Mouse (Mus musculus) cerebellum, adult 9-11 months (tissue): Measurements from ENCODE around the gene Slc16a13.

Experiments used
- DNase-seq: peaks from one replicate; pipeline ENCODE4 v3.0.0; 2022

The Slc16a13 gene

DNA sequence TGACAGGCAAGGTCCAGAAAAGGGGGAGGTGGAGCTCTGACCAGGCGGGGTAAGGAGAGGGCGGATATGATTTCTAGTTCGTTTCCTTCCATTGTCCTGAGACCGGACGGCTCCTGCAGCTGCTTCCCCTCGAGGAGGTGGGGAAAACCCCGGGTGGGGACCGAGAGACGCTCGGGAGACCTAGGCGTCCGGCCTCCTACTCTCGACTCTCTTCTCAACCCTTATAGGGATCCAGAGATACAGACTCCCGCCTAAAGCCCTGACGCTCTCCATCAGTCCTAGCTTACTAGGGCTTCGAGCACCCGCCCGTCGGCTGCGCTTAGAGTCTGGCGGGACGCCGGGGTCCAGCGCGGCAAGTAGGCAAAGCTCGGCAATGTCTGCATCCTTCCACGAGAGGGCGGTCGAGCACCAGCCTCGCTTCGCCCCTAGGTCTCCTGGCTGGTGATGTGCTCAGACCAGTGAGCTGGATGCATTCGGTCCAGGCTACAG is 9.4 kb upstream of the Slc16a13 start:
- peak; percentile 83 for DNase-seq

DNA sequence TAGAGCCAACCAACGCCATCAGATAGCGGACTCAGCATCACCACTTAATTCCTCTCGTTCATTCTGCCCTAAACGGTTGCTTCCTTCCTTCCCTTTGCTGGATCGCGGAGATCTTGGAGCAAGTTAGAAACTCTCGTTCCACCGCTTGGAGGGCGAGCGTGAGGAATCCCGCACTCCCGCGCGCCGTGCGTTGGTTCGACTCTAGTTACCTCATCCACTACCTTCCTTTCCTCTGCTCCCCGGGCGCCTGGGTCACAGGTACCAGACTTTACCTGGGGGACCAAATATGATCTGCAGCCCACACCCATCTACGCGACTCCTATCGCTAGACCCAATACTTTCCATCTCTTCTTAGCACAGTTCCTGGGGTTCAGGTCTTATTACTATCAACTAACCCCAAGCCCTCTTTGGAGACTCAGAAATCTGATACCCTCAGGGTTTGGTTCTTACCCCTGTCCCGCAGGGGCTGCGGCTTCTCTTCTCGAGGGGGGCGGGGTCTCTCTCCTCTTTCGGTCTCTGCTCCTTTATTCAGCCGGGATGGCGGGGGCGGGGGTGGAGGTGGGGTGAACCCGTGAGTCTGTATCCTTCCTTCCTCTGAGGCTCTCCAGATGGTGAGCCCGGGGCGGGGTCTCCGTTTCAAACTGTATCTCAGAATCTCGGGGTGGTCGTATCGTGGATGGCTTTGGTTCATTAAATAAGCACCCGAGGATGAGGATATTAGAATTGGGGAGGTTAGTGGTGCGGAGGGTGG is 8.6 kb upstream of the Slc16a13 start, which contains the start of gene Bcl6b:
Gene Bcl6b (minus strand): TSS at position 539 of the 751 bp plus-strand sequence.
- DNase-seq, result peak; percentile 54

DNA sequence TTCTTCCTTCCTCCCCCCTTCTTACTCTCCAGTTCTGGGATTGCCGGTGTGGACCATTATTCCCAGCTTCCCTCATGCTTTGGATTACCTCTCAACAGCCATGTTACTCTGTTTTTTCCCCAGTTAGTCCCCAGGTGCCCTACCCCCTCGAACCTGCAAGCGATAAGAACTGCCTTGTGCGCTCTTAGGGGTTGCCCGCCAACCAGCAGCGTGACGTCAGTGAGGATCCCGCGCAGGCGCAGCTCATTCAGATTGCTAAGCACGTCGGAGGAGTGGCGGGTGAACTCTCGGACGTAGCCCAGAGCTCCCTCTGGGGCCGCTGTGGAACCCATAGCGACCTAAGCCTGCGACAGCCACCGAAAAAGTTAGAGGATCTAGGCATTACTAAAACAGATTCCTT is 8.0 kb upstream of the Slc16a13 start:
- DNase-seq, result peak; percentile 88

DNA sequence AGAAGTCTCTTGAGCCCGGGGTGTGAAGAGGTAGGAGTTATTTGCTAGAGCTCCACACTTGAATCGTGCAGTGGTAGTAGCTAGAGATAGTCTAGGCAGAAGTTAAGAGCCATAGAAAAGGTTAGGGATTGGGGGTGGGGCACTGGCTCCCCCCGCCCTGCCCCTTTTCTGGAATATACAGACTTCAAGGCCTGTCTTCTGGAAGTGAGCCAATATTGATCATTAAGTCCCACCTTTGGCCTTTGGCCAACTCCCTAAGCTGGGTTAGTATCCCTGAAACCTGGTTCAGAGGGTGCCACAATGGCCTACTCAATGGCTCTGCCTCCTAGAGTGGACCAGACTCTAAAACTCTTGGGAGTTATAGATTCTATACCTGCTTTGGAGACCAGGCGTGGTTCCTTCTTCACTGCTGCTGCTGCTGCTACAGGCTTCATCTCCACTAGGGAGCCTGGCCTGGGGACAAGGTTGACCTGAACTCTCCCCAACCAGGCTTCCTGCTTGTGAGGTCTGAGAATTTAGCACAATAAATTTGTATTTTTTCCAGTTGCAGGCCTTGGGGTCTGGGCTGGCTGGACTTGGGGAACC is 6.9 kb upstream of the Slc16a13 start:
- peak; percentile 56 for DNase-seq

DNA sequence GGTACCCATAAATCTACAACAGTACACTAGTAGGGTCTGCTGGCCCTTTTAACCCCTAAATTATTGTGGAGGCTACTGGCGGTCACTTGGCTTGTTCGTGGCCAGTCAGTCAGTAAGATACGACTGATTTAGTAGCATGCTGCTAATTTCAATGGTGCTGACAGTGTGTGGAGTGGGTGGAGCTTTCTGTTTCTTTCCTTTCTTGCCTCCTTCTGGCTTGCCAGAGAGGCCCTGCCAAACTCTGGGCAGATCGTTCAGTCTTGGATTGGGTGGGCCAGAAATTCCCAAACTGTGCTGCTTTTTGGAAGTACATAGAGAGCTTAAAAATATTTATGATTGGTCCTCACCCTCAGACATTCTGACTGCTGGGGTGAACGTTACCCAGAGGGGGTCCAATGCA is 6.3 kb upstream of the Slc16a13 start:
- DNase-seq, result peak; percentile 41

DNA sequence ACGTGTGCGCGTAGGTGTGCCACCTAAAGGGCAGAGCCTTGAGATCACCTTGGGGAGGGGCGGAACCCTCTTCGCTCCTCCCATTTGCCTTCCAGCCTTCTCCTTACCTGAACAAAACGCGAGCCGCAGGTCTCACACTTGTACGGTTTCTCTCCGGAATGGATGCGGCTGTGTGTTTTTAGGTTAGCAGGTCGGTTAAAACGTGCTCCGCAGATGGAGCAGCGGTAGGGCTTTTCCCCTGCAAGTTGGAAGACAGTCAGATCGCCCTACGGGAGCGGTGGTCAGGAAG is 5.7 kb upstream of the Slc16a13 start:
- DNase-seq, result peak; percentile 51

DNA sequence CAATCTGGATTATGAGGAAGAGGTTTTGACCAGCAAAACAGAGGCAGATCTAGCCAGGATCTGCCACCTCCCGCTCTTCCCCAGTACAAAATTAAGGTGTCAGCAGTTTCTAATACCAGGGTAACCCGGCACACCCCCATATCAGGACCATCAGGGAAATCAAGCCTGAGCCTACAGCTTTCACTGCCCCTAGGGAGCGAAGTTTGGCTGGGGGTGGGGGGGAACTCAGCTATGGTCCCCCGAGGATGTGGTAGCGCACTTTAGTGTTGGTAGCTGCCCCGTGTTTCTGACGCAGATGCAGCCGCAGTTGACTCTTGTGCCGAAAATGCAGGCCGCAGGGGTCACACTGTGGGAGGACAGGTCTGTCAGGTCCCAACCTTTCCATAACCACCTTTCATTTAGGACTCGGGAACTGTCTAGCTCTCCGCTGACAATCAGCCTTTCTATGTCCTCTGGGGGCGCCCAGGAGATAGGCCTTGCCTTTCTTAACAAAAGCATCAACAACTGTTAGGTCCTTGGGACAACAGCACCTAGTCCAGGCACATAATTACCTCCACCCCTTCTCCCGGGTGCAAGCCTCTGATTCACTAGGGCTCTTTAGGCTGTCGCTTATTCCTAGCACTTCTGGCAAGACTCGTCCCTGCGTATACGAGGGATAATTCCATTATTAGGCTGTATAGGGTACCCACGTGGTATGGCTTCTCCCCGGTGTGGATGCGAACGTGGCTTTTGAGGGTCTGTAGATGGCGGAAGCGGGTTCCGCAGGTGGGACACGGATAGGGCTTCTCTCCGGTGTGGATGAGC is 5.1 kb upstream of the Slc16a13 start:
- DNase-seq, result peak; percentile 52

DNA sequence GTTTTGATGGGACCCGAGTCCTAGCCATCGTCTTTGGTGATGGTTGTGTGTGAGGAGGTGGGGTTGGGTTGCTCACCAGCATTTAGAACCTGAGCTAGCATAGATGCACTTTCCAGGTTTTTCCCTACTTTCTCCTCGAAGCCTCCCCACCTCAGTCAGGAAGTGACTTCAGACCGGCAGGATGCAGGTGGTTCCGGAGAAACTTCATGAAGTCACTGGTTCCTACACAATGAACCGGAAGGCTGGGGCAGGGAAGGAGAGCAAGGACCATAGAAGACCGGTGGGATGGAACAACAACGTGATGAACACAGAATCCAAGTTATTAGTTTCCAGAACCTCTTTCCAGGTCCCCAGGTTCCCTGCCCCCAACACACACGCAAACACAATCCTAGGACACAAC is 2.9 kb upstream of the Slc16a13 start:
- no peak for DNase-seq

DNA sequence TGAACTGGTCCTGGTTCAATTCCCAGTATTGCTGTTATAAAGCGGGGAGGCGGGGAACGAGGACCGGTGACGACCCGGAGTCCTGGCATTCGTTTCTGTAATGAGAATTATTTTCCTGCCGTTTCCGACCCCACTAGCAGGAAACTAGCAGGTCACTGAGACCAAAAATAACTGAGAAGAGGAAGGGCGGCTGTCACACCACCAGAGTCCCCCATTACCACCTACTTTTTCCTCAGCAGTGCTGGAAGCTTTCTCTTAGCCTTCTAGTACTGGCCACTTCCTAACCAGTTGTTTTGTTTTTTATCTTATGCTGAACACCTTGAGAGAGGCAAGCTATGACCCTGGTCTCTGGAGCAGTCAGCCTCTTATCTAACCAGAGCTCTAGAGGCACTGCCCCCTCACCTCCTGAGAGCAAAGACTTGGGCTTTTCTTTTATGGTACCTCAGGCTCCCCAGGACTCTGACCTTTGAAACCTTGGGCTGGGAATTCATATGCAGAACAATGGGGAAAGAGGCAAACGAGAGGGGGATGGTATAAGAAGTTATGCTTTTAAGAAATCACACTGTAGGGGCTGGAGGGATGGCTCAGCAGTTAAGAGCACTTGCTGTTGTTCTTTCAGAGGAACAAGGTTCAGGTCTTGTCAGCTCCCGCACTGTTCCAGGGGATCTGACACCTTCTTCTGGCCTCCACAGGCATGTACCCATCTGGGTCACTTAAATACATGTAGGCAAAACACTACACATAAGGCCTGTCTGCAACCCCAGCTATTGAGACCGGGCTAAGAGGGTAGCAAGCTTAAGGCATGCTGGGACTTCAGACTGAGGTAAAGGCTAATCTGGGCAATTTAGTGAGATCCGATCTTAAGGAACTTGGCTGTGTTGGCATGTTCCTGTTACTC is 988 bp upstream of the Slc16a13 start:
- peak; percentile 60 for DNase-seq

DNA sequence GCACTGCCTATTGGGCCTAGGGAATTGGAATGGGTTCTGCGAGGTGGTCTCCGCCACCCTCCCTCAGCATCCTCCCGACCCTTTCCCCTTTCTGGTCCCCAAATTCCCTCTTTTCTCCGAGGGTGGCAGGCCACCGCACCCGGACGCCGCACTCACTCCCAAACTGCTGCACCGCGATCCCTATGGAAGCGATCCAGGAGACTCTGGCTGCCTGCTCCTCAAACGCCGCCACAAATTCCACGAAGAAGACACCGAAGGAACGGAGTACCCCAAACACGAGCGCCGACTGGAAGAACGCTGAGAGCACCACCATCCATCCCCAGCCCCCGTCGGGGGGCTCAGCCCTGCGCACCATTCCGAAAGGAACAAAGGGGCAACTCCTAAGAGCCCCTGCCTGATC is 541 bp downstream of the Slc16a13 start:
- no peak for DNase-seq

DNA sequence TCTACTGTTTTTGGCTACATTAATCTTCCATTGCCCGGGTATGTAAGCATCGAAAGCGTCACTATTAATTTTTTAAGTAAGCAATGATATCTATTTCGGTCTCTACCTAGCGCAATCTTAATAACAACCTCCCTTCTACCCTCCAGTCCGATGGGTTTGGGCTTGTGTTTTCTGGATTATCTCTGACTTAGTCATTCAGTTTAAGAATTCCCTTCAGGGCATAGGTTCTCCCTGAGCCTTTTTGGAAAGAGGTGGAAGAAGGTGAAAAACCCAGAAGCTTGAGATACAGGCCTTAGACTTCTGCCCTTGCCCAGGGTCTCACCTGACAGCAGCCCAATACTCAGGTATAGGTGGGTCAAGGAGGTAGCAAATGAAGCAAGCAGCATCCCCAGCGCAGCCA is 991 bp downstream of the Slc16a13 start:
- no peak for DNase-seq

DNA sequence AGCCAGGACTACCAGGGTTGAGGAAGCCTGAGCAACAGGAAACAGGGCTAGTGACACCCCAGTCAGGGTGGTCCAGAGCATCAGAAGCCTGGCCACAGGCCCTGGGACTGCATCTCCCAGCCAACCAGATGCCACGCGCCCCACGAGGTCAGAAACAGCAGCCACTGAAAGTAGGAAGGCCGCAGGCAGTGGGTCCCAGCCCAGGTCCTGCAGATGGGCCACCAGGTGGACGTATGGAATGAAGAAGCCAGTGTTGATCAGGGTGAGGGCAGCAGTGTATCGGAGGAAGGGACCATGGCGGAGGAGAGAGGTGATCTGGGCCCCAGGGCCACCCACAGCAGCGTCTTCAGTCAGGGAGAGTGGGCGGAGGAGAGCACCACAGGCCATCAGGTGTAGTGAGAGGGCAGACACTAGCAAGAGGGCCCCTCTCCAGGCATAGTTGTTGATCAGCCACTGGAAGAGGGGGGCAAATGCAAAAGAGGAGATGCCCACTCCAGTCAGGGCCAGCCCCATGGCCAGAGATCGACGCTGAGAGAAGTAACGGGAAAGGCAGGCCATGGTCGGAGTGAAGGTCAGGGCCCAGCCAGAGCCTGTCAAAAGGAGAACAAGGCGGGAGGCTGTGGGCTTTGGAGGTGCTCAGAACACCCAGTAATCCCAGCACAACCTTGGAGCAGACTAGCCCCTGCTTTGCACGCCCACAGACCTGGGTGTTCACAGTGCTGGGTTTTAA is 2.0 kb downstream of the Slc16a13 start:
- DNase-seq, result peak; percentile 62

DNA sequence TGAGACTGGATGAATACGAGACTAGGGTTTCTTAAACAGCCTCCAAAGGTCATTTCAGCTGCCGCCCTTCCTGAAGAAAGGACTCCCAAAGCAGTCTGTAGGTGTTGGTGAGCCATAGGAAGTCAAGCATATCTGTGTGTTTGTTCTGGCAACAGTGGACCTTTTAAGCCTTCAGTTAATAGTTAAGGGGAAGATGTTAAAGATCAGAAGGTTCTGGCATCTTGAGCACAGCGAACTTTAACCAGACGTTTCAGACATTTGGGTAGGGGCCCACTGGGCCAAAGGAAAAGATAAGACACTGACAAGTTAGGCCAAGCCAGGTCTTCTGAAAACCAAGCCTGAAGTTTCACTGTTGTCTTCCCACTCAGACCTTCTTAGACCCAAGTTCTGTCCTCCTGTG is 2.8 kb downstream of the Slc16a13 start:
- no peak for DNase-seq

DNA sequence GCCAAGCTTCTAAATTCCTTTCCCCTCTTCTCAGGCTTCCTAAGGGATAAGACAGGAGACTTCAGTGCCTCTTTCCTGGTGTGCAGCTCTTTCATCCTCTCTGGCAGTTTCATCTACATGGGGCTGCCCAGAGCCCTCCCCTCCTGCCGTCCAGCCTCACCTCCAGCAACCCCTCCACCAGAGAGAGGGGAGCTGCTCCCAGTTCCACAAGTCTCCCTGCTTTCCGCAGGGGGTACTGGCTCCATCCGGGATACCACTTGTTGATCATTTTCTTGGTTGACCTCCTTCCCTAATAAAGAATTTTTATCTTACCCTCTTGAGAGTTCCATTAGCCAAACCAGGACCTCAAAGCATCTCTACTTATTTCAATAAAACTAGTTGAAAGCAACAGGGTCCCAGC is 4.8 kb downstream of the Slc16a13 start:
- DNase-seq, result peak; percentile 62

DNA sequence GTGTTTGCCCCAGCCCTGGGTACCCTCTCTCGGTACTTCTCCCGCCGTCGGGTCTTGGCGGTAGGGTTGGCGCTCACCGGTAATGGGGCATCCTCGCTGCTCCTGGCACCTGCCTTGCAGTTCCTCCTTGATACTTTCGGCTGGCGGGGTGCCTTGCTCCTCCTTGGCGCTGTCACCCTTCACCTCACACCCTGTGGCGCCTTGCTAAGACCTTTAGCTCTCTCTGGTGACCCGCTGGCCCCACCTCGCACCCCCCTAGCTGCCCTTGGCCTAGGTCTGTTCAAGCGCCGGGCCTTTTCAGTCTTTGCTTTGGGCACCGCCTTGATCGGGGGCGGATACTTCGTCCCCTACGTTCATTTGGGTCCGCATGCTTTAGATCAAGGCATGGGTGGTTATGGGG is 5.6 kb downstream of the Slc16a13 start:
- DNase-seq, result peak; percentile 80

DNA sequence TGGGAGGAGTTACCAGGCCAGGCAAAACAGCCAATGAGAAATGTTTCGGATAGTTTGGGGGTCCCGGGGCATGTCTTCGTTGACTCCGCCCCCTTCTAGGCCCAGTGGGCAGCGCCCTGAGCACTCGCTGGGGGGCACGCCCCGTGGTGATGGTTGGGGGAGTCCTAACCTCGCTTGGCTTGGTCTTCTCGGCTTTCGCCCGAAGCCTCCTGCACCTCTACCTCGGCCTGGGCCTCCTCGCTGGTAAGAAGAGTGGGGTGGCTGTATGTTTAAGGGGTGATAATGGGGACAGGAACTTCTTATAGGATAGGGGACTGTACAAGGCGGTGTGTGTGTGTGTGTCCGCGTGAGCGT is 6.0 kb downstream of the Slc16a13 start:
- DNase-seq, result no peak

DNA sequence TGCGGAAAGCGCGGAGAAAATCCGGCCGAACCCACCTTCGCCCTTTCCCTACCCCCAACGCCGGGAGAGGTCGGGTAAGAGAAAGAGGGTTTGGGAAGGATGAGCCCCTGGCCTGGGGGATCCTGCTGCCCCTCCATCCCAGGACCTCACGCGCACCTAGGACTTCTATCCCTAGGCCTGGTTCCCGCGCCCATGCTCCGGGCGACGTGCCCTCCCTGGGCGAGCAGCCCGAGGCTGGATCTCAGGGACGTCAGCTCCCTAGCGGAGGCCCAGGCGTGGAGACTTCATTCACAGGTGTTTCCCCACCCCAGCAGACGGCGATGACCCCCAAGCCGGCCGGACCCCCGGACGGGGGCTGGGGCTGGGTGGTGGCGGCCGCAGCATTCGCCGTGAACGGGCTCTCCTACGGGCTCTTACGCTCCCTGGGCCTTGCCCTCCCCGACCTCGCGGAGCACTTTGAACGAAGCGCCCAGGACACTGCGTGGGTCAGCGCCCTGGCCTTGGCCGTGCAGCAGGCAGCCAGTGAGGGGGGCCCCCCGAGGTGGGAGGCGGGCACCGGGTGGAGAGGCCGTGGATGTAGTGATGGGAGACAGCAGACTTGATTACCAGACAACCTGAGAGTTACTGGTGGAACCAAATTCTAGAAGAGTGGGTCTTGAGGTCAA is 6.5 kb downstream of the Slc16a13 start:
- DNase-seq, result peak; percentile 82

DNA sequence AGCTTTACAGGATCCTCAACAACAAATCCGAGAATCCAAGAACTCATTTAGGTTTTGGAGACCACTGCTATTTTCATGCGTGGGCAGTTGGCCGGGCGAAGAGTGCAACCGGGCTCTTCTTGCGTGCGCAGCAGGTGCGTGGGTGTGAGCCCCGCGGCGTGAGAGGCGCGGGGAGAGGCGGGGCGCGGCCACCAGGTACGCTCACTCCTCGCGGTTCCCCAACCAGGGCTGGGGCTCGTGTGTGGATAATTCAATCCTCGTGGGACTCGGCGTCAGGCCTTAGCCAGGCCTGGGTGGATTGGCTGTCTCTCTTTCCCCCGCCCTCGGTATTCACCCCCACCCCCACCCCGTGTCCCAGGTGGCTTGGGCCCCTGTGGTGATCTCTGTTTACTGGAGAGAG is 7.1 kb downstream of the Slc16a13 start:
- DNase-seq, result peak; percentile 91

DNA sequence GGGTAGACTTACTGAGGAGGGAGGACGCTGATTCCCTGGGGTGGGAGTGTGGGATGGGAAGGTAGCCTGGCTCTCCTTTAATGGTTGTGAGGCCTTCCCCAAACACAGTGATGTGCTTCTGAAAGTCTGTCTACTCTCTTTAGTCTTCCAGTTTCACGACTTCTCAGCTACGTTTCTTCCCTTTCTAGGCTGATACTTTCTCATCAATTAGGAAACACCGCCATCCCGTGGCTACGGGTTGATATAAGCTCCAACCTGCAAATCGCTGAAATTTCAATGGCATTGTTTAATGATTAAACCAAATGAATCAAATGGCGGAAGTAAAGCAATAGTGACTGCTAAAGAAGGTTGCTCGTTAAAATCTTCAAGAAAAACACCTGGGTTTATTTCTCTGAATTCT is 8.0 kb downstream of the Slc16a13 start:
- DNase-seq, result peak; percentile 77

DNA sequence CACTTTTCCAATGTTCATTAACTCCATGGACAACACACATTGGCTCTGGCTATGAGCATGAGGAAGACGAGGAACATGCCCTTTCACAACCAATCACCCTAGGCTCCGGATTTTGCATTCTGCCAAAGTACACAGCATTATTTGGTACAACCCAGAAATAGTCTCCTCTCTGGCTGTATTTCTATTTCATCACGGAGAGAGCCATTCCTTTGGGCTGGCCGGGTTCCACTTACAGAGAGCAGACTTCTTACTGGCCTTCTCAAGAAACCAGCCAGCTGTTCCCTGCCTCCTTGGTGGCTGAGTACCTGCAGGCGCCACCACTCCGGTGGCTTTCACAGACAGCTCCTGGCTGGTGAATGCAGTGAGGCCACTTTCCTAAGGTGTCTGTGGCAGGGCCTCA is 8.4 kb downstream of the Slc16a13 start, which contains the start of gene Slc16a11:
Gene Slc16a11 (plus strand): TSS at position 330 of the 400 bp plus-strand sequence.
- DNase-seq, result peak; percentile 62

DNA sequence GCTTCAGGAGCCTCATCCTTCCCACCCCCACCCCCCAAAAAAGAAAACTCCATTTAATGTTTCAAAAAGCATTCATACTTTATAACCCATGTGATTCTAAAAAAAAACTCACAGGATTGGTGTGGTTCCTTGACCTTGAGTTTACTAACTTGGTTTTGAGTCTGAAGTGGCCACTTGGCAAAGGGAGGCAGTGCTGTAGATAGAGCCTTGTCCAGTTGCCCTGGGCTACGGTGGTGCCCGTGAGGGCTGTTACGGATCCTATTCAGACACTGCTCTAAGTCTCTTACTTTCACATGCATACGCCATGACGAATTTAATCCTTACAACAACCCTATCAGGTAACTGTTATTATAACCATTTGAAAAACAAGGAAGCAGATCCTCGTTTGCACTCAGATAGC is 8.9 kb downstream of the Slc16a13 start:
- DNase-seq, result no peak

DNA sequence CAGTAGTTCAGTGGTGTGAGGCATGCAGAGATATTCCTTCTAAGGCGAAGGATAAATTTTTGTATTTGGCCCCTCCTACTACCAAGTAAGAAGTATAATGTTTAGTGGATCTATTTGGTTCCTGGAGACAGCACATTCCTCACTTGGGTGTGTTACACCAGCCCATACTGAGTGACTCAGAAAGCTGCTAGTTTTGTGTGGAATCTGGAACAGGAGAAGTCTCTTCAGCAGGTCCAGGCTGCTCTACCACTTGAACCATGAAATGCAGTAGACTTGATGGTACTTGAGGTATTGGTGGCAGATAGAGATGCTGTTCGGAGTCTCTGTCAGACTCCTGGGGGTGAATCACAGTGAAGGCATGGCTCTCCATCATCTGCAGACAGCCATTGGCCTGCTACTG is 10.2 kb downstream of the Slc16a13 start:
- DNase-seq, result no peak
